Mouse (Mus musculus) neural tube, embryonic 11.5 days (tissue): ENCODE measurements at regions not wholly inside any gene's neighbourhood (a gene's known extent, or its start where the extent isn't known, plus 50 kb on each side); places are given as distances from the start of the nearest gene placed in this dataset.

ENCODE experiments used
- ATAC-seq: fragments of 200-750 bp; cut with Nextera tagmentation; 2 replicates; pipeline ENCODE4 v1.8.0; 2017; ENCODE audit warnings: moderate number of reproducible peaks, mild to moderate bottlenecking, moderate TSS enrichment, moderate library complexity; ENCODE audit not compliant: insufficient read depth, low FRiP score, low TSS enrichment
- DNase-seq: peaks from one replicate; pipeline ENCODE4 v3.0.0-alpha.2; 2015; ENCODE audit warnings: low spot score
- H3K27ac ChIP-seq: fragments of 300-500 bp; sonication (generic); 2 replicates; pipeline ENCODE4 v1.5.1; 2014; ENCODE audit warnings: low read depth, mild to moderate bottlenecking, low read length
- H3K27me3 ChIP-seq: fragments of 300-500 bp; sonication (generic); 2 replicates; pipeline ENCODE4 v1.6.1; 2014; ENCODE audit warnings: mild to moderate bottlenecking, low read length, mixed read lengths; ENCODE audit not compliant: control insufficient read depth, insufficient read depth
- H3K36me3 ChIP-seq: fragments of 300-500 bp; sonication (generic); 2 replicates; pipeline ENCODE4 v1.6.1; 2014; ENCODE audit warnings: mild to moderate bottlenecking, low read length, moderate library complexity, mixed read lengths; ENCODE audit not compliant: control insufficient read depth, insufficient read depth
- H3K4me1 ChIP-seq: fragments of 300-500 bp; sonication (generic); 2 replicates; pipeline ENCODE4 v1.6.1; 2014; ENCODE audit warnings: low read length, mixed read lengths; ENCODE audit not compliant: control insufficient read depth, insufficient read depth
- H3K4me2 ChIP-seq: fragments of 300-500 bp; sonication (generic); 2 replicates; pipeline ENCODE4 v1.6.1; 2014; ENCODE audit warnings: low read depth, mild to moderate bottlenecking, moderate library complexity
- H3K4me3 ChIP-seq: fragments of 300-500 bp; sonication (generic); 2 replicates; pipeline ENCODE4 v1.5.1; 2014; ENCODE audit warnings: low read depth, low read length
- H3K9ac ChIP-seq: fragments of 300-500 bp; sonication (generic); 2 replicates; pipeline ENCODE4 v1.6.1; 2014; ENCODE audit warnings: mild to moderate bottlenecking, low read length
- H3K9me3 ChIP-seq: fragments of 300-500 bp; sonication (generic); 2 replicates; pipeline ENCODE4 v1.6.1; 2016; ENCODE audit warnings: low read length; ENCODE audit not compliant: control insufficient read depth
- WGBS: fragments of 180-500 bp; shearing (Covaris S2); extraction: QIAGEN DNeasy Blood & Tissue Kit; methylation state at CpG from one replicate; pipeline ENCODE4 v1.1.7; 2014; 5-methylcytosine and 5-hydroxymethylcytosine counted together

- Histone ChIP-seq H3K4me3 (no peak overlapping the region), H3K4me1 (no peaks in the 10 kb centered on the region), H3K9ac (no peak overlapping the region), H3K27me3 (no peaks in the 10 kb centered on the region), H3K4me2 (no peak overlapping the region), H3K36me3 (no peaks in the 10 kb centered on the region), H3K27ac (no peak overlapping the region), H3K9me3 (no peaks in the 10 kb centered on the region)
- 48% methylated on average over 7 of the region's 7 CpGs for WGBS
- DNase-seq (peak; percentile 53), ATAC-seq (no peak)
Measured at GRCm38 (mm10) chr7:54734039-54734438, 101.3 kb upstream of the Luzp2 start.

- 87% methylated on average over 2 of the region's 2 CpGs for WGBS
- H3K9ac ChIP-seq, result no peak overlapping the region
- ATAC-seq (no peak), DNase-seq (no peak)
- no peaks in the 10 kb centered on the region for H3K9me3 ChIP-seq
- H3K36me3 ChIP-seq, result no peaks in the 10 kb centered on the region
- H3K4me2 ChIP-seq, result no peak overlapping the region
- H3K27ac ChIP-seq, result no peak overlapping the region
- H3K4me1 ChIP-seq, result no peaks in the 10 kb centered on the region
- no peak overlapping the region for H3K4me3 ChIP-seq
- H3K27me3 ChIP-seq, result no peaks in the 10 kb centered on the region
Measured at GRCm38 (mm10) chr7:54734861-54735260, 100.4 kb upstream of the Luzp2 start.

GRCm38 (mm10) chr7:54767341-54767740 is 68.0 kb upstream of the Luzp2 start:
- no peak overlapping the region for H3K4me3 ChIP-seq
- ATAC-seq (no peak), DNase-seq (no peak)
- no peaks in the 10 kb centered on the region for H3K9me3 ChIP-seq
- 97% methylated on average over 1 of the region's 1 CpGs for WGBS
- H3K9ac ChIP-seq, result no peak overlapping the region
- H3K27me3 ChIP-seq, result no peaks in the 10 kb centered on the region
- H3K36me3 ChIP-seq, result no peaks in the 10 kb centered on the region
- no peaks in the 10 kb centered on the region for H3K4me1 ChIP-seq
- no peak overlapping the region for H3K4me2 ChIP-seq
- no peak overlapping the region for H3K27ac ChIP-seq

- Histone ChIP-seq H3K36me3 (no peaks in the 10 kb centered on the region), H3K9ac (no peak overlapping the region), H3K27me3 (no peaks in the 10 kb centered on the region), H3K4me2 (no peak overlapping the region), H3K27ac (no peak overlapping the region), H3K4me3 (no peak overlapping the region), H3K9me3 (no peaks in the 10 kb centered on the region), H3K4me1 (no peaks in the 10 kb centered on the region)
- DNase-seq (no peak), ATAC-seq (no peak)
- WGBS, result 30% methylated on average over 3 of the region's 3 CpGs
Measured at GRCm38 (mm10) chr7:54768683-54769082, 66.6 kb upstream of the Luzp2 start.

- Histone ChIP-seq H3K9ac (no peak overlapping the region), H3K27ac (no peak overlapping the region), H3K36me3 (no peaks in the 10 kb centered on the region), H3K27me3 (no peaks in the 10 kb centered on the region), H3K4me2 (no peak overlapping the region), H3K4me1 (no peaks in the 10 kb centered on the region), H3K4me3 (no peak overlapping the region), H3K9me3 (no peaks in the 10 kb centered on the region)
- DNase-seq, result no peak
- WGBS, result 66% methylated on average over 3 of the region's 3 CpGs
- ATAC-seq, result no peak
Measured at GRCm38 (mm10) chr7:54781939-54782520, 53.3 kb upstream of the Luzp2 start.

GRCm38 (mm10) chr7:54782604-54783003 is 52.7 kb upstream of the Luzp2 start:
- ATAC-seq (no peak), DNase-seq (no peak)
- Histone ChIP-seq H3K4me2 (no peak overlapping the region), H3K4me1 (no peaks in the 10 kb centered on the region), H3K27me3 (no peaks in the 10 kb centered on the region), H3K4me3 (no peak overlapping the region), H3K36me3 (no peaks in the 10 kb centered on the region), H3K9me3 (no peaks in the 10 kb centered on the region), H3K9ac (no peak overlapping the region), H3K27ac (no peak overlapping the region)
- 71% methylated on average over 3 of the region's 3 CpGs for WGBS

- H3K27me3 ChIP-seq, result no peaks in the 10 kb centered on the region
- no peak overlapping the region for H3K27ac ChIP-seq
- H3K9me3 ChIP-seq, result no peaks in the 10 kb centered on the region
- DNase-seq (no peak), ATAC-seq (no peak)
- no peak overlapping the region for H3K9ac ChIP-seq
- WGBS, result 80% methylated on average over 10 of the region's 10 CpGs
- no peaks in the 10 kb centered on the region for H3K4me1 ChIP-seq
- no peak overlapping the region for H3K4me3 ChIP-seq
- no peak overlapping the region for H3K4me2 ChIP-seq
- H3K36me3 ChIP-seq, result no peaks in the 10 kb centered on the region
Measured at GRCm38 (mm10) chr7:54783550-54784529, 51.5 kb upstream of the Luzp2 start.
